Comparison of ENCODE assay signal across 30 mouse cellular contexts in genomic region chr2:128352533-128352932, GRCm38 (mm10).
DNase-seq lines count a peak whose midpoint lies in the region; ATAC-seq lines count a peak whose summit lies in the region.
"Had no signal": no experiment of that assay in that cellular context is flagged by ENCODE, and none has a peak within 500 bp of the region (broad histone marks: within the 10 kb centered on the region; RNA-seq: fewer than 3 reads in every experiment).

No protein-coding gene starts in this region.

- no peaks in the 10 kb centered on the region for H3K9me3 ChIP-seq in limb, embryonic 13.5 days
- no peaks in the 10 kb centered on the region for H3K9me3 ChIP-seq in limb, embryonic 10.5 days (replicated peaks)
- H3K9me3 ChIP-seq in embryonic facial prominence, embryonic 14.5 days (ENCODE audit: control insufficient read depth, low read length), result peaks cover 12% of the 10 kb centered on the region
- H3K9me3 ChIP-seq: embryonic facial prominence, embryonic 15.5 days; forebrain, embryonic 10.5 days; forebrain, embryonic 13.5 days; heart, embryonic 15.5 days; hindbrain, embryonic 10.5 days had no signal

- no peak overlapping the region for H3K4me3 ChIP-seq in limb, embryonic 13.5 days
- no peak overlapping the region for H3K4me3 ChIP-seq in limb, embryonic 10.5 days
- H3K4me3 ChIP-seq in embryonic facial prominence, embryonic 14.5 days (ENCODE audit: low read depth, low read length), result no peak overlapping the region
- H3K4me3 ChIP-seq: embryonic facial prominence, embryonic 15.5 days; erythroblast, embryonic 14.5 days; forebrain, embryonic 10.5 days; forebrain, embryonic 13.5 days; gastrocnemius, adult 2 months; heart, embryonic 12.5 days; heart, embryonic 15.5 days; hindbrain, embryonic 10.5 days; hindbrain, embryonic 13.5 days had no signal

- 48% methylated on average over 1 of the region's 1 CpGs for WGBS in limb, embryonic 13.5 days
- WGBS in limb, embryonic 10.5 days, result 95% methylated on average over 1 of the region's 1 CpGs
- 40% methylated on average over 1 of the region's 1 CpGs for WGBS in embryonic facial prominence, embryonic 14.5 days

- no peak overlapping the region for H3K4me2 ChIP-seq in limb, embryonic 13.5 days (replicated peaks)
- H3K4me2 ChIP-seq in embryonic facial prominence, embryonic 14.5 days (ENCODE audit: low read depth, low read length), result no peak overlapping the region
- H3K4me2 ChIP-seq: embryonic facial prominence, embryonic 15.5 days; forebrain, embryonic 13.5 days; heart, embryonic 12.5 days; heart, embryonic 15.5 days; hindbrain, embryonic 13.5 days had no signal

- H3K36me3 ChIP-seq in limb, embryonic 13.5 days, result no peaks in the 10 kb centered on the region
- H3K36me3 ChIP-seq in limb, embryonic 10.5 days, result no peaks in the 10 kb centered on the region
- no peaks in the 10 kb centered on the region for H3K36me3 ChIP-seq in embryonic facial prominence, embryonic 14.5 days (ENCODE audit: control insufficient read depth, insufficient read depth, low read length)
- H3K36me3 ChIP-seq: embryonic facial prominence, embryonic 15.5 days; forebrain, embryonic 10.5 days; heart, embryonic 12.5 days; heart, embryonic 15.5 days; hindbrain, embryonic 10.5 days; hindbrain, embryonic 13.5 days had no signal

- 0 out of 2 replicates have a peak, but pooled peaks cover 5% of the 10 kb centered on the region for H3K4me1 ChIP-seq in limb, embryonic 13.5 days
- H3K4me1 ChIP-seq in limb, embryonic 10.5 days, result peaks cover 3% of the 10 kb centered on the region; the same call in 1 of the 2 replicates
- H3K4me1 ChIP-seq in embryonic facial prominence, embryonic 14.5 days (ENCODE audit: control insufficient read depth, insufficient read depth, low read length), result no peaks in the 10 kb centered on the region
- H3K4me1 ChIP-seq: embryonic facial prominence, embryonic 15.5 days; forebrain, embryonic 10.5 days; forebrain, embryonic 13.5 days; heart, embryonic 12.5 days; heart, embryonic 15.5 days; hindbrain, embryonic 10.5 days; hindbrain, embryonic 13.5 days had no signal

- no peaks in the 10 kb centered on the region for H3K27me3 ChIP-seq in limb, embryonic 13.5 days
- no peaks in the 10 kb centered on the region for H3K27me3 ChIP-seq in limb, embryonic 10.5 days (ENCODE audit: low read depth, poor library complexity, severe bottlenecking)
- no peaks in the 10 kb centered on the region for H3K27me3 ChIP-seq in embryonic facial prominence, embryonic 14.5 days (replicated peaks; ENCODE audit: control insufficient read depth, insufficient read depth, low read length)
- H3K27me3 ChIP-seq: embryonic facial prominence, embryonic 15.5 days; forebrain, embryonic 13.5 days; heart, embryonic 12.5 days; heart, embryonic 15.5 days; hindbrain, embryonic 13.5 days had no signal

- H3K9ac ChIP-seq in limb, embryonic 13.5 days, result no peak overlapping the region
- H3K9ac ChIP-seq in embryonic facial prominence, embryonic 14.5 days (ENCODE audit: low read depth, low read length), result no peak overlapping the region
- H3K9ac ChIP-seq: embryonic facial prominence, embryonic 15.5 days; forebrain, embryonic 13.5 days; heart, embryonic 12.5 days; heart, embryonic 15.5 days; hindbrain, embryonic 13.5 days had no signal

- 0 out of 2 replicates have a peak overlapping the region, but pooled peaks have one; percentile 0 for H3K27ac ChIP-seq in limb, embryonic 13.5 days
- H3K27ac ChIP-seq in limb, embryonic 10.5 days, result no peak overlapping the region
- H3K27ac ChIP-seq in embryonic facial prominence, embryonic 14.5 days (replicated peaks; ENCODE audit: low read depth, low read length), result peak overlapping the region; percentile 15; the same call in 1 of the 2 replicates
- H3K27ac ChIP-seq: embryonic facial prominence, embryonic 15.5 days; forebrain, embryonic 10.5 days; forebrain, embryonic 13.5 days; gastrocnemius, adult 2 months; heart, embryonic 15.5 days; hindbrain, embryonic 10.5 days; hindbrain, embryonic 13.5 days had no signal

- DNase-seq in limb, embryonic 10.5 days (ENCODE audit: low spot score), result no peak
- DNase-seq in embryonic facial prominence, embryonic 14.5 days (ENCODE audit: low spot score), result peak; percentile 65
- peak; percentile 18 for DNase-seq in forelimb bud, embryonic 11.5 days (ENCODE audit: low read depth, low spot score)
- no peak for DNase-seq in lung, postnatal 36 days
- no peak for DNase-seq in layer of hippocampus, postnatal 14 days (ENCODE audit: low spot score in 2 of 2)
- no peak for DNase-seq in retina, embryonic 14.5 days (ENCODE audit: low spot score)
- DNase-seq: adrenal gland, postnatal 10 days; adrenal gland, postnatal 36 days; cerebellum, adult 18-20 months; cerebellum, adult 9-10 months; cerebellum, postnatal 14 days; gastrocnemius, adult 2 months; gastrocnemius, postnatal 25 days; heart, adult 18-20 months; heart, postnatal 10 days; heart, postnatal 36 days had no signal

- ATAC-seq in limb, embryonic 13.5 days (ENCODE audit: low FRiP score, low read depth), result peak; percentile 54; the same call in 1 of the 2 replicates
- ATAC-seq in embryonic facial prominence, embryonic 14.5 days (ENCODE audit: low read depth), result peak; percentile 68; the same call in 1 of the 2 replicates
- ATAC-seq: activated CD4-positive, CD25-positive, alpha-beta regulatory T cell, adult 4 months; CD4-positive, CD25-positive, alpha-beta regulatory T cell, adult 4 months; forebrain, embryonic 13.5 days; forebrain, embryonic 16.5 days; hindbrain, embryonic 16.5 days; intestine, embryonic 16.5 days had no signal

Comparison
In these comparisons a context has a peak if more than half of its experiments do, and no peak if none do; other contexts are left out.
1. DNase-seq: peak in embryonic facial prominence, embryonic 14.5 days (single experiment) and forelimb bud, embryonic 11.5 days (single experiment); none in limb, embryonic 10.5 days (single experiment), lung, postnatal 36 days (single experiment), layer of hippocampus, postnatal 14 days (0 of 2) and retina, embryonic 14.5 days (single experiment).